Mouse (Mus musculus): ENCODE measurements at regions not wholly inside any gene's neighbourhood (a gene's known extent, or its start where the extent isn't known, plus 50 kb on each side); places are given as distances from the start of the nearest gene placed in this dataset.

DNA sequence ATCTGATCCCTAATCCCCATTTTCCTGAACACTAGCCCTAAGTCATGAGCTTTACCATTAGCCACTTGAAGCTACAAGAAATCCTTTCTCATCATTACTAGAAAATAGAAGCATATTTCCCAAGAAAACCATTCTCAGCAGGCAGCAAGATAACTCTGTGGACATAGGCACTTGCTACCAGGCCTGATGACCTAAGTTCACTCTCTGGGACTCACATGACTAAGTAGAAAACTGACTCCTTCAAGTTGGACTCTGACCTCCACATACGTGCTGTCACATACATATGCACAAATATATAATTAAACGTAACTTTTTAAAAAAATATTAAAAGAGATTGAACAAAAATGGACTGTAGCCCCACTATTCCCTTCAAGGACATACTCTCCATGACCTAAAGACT lies 200.8 kb downstream of the Actr3 start:
- whole genome bisulfite sequencing = 78% methylated on average over 2 of the region's 2 CpGs
- no peaks in the 10 kb centered on the region for H3K9me3 ChIP-seq
- no peak overlapping the region for H3K27ac ChIP-seq
- no peak overlapping the region for H3K4me3 ChIP-seq
- no peaks in the 10 kb centered on the region for H3K36me3 ChIP-seq
- no peaks in the 10 kb centered on the region for H3K4me1 ChIP-seq
- H3K27me3 ChIP-seq (ENCODE audit: insufficient read depth, poor library complexity, severe bottlenecking) = no peaks in the 10 kb centered on the region
- no peak for DNase-seq (ENCODE audit: low spot score)

DNA sequence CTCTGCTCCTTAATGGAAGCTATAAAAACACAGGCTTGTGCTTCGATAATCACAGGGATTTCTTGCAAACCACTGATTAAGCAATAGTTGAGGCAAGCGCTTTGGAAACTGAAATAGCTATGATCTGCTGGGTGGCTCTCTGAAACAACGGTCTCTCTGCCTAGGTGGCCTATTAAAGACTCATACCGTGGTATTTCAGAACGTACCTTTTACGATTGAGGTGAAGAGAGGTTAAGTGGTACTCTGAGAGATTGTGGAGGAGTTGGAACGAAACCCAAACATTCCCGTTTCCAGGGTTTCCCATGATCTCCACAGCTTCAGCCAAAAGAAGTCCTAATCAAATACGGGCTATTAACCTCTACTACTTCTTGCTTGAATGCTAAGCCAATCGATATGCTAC lies 212.2 kb downstream of the Actr3 start:
- Histone ChIP-seq H3K4me1 (no peaks in the 10 kb centered on the region), H3K27ac (no peak overlapping the region), H3K9me3 (no peaks in the 10 kb centered on the region), H3K4me3 (no peak overlapping the region), H3K36me3 (no peaks in the 10 kb centered on the region), H3K27me3 (ENCODE audit: insufficient read depth, poor library complexity, severe bottlenecking) (no peaks in the 10 kb centered on the region)
- 81% methylated on average over 10 of the region's 10 CpGs for WGBS
- no peak for DNase-seq (ENCODE audit: low spot score)

DNA sequence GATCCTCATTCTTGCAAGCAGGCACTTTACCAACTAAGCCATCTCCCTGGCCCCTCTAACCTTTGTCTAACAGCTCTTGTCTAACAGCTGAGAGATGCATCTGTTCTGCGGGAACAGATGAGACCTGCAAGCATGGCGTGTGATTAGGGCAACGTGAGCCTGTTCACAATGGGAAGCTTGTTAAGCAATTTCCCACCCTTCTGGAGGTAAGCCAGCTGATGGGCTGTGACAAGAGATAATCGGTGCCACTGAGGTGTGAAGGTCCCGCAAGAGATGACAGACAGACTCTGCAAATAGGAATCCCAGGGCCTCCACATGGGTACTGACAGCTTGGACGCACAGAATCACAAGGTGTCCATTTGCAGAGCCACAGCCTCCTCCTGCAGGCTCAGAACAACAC lies 219.3 kb downstream of the Actr3 start:
- H3K27me3 ChIP-seq (ENCODE audit: insufficient read depth, poor library complexity, severe bottlenecking) = no peaks in the 10 kb centered on the region
- WGBS = 63% methylated on average over 6 of the region's 6 CpGs
- H3K27ac ChIP-seq = no peak overlapping the region
- no peak overlapping the region for H3K4me3 ChIP-seq
- H3K36me3 ChIP-seq = no peaks in the 10 kb centered on the region
- no peaks in the 10 kb centered on the region for H3K4me1 ChIP-seq
- DNase-seq (ENCODE audit: low spot score) = no peak
- no peaks in the 10 kb centered on the region for H3K9me3 ChIP-seq

GRCm38 (mm10) chr1:125187091-125187490 lies 248.4 kb downstream of the Actr3 start:
- H3K9me3 ChIP-seq = no peaks in the 10 kb centered on the region
- no peak overlapping the region for H3K27ac ChIP-seq
- no peaks in the 10 kb centered on the region for H3K4me1 ChIP-seq
- 86% methylated on average over 1 of the region's 1 CpGs for WGBS
- H3K27me3 ChIP-seq (ENCODE audit: insufficient read depth, poor library complexity, severe bottlenecking) = no peaks in the 10 kb centered on the region
- H3K4me3 ChIP-seq = no peak overlapping the region
- no peak for DNase-seq (ENCODE audit: low spot score)
- no peaks in the 10 kb centered on the region for H3K36me3 ChIP-seq

DNA sequence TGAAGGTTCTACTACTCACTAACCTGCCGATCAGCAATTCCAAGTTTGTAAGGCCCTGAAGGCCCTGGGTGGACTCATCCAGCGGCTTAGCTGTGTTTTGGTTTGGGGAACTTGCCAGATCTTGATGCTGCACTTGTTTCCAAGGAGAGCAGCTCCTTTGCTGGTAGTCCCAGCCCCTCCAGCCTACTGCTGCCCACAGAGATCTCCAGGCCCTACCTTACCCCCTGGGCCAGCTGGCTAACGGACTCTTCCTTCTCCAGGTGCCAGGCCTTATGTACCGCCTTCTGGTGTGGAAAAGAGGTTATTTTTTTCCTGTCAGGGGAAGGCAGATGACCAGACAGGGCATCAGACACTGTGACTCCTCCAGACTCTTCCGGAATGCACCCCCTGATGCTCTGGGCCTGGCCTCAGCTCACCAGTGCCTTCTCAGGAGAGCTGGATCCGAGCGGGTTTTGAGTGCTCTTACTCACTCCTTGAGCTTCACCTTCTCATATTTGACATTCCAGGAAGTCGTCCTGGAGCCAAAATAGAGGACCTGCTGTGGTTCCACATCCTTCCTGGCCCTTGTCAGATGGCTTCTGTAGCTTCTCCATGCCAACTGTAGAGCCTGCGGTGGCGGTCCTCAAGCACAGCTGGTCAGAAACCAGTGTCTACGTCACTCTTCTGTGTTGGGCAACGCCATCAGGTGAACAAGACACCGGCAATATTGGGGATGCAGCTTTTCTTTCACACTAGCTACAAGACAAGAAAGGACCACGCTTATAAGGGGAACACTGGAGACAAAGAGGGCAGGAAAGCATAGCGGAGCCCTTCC lies 259.2 kb downstream of the Actr3 start:
- DNase-seq (ENCODE audit: low spot score) = no peak
- no peak overlapping the region for H3K4me3 ChIP-seq
- WGBS = 82% methylated on average over 15 of the region's 15 CpGs
- no peak overlapping the region for H3K27ac ChIP-seq
- H3K9me3 ChIP-seq = no peaks in the 10 kb centered on the region
- no peaks in the 10 kb centered on the region for H3K27me3 ChIP-seq (ENCODE audit: insufficient read depth, poor library complexity, severe bottlenecking)
- H3K4me1 ChIP-seq = no peaks in the 10 kb centered on the region
- no peaks in the 10 kb centered on the region for H3K36me3 ChIP-seq

GRCm38 (mm10) chr1:125174725-125175124 lies 260.8 kb downstream of the Actr3 start:
- H3K36me3 ChIP-seq = no peaks in the 10 kb centered on the region
- no peak overlapping the region for H3K4me3 ChIP-seq
- DNase-seq (ENCODE audit: low spot score) = no peak
- no peak overlapping the region for H3K27ac ChIP-seq
- no peaks in the 10 kb centered on the region for H3K9me3 ChIP-seq
- H3K27me3 ChIP-seq (ENCODE audit: insufficient read depth, poor library complexity, severe bottlenecking) = no peaks in the 10 kb centered on the region
- WGBS = 86% methylated on average over 13 of the region's 13 CpGs
- no peaks in the 10 kb centered on the region for H3K4me1 ChIP-seq

DNA sequence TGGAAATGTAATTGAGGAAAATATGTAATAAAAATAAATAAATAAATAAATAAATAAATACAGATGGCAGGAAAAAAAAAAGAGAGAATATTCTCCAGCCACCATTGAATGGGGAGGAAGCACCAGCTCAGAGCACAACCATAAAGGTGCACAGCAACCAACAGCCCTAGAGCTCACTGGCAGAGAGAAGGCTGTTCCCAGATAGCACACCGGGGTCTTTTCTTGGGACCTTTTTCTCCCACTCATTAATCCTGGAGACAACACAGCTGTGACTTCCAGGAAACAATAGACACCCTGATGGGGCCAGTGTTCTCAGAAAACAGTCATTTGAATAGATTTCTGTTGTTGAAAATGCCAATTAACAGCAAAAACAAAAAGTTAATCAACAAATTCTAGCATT lies 263.1 kb downstream of the Actr3 start:
- no peak overlapping the region for H3K27ac ChIP-seq
- no peak for DNase-seq (ENCODE audit: low spot score)
- H3K4me1 ChIP-seq = no peaks in the 10 kb centered on the region
- no peak overlapping the region for H3K4me3 ChIP-seq
- H3K36me3 ChIP-seq = no peaks in the 10 kb centered on the region
- H3K9me3 ChIP-seq = no peaks in the 10 kb centered on the region
- 69% methylated on average over 1 of the region's 1 CpGs for WGBS
- H3K27me3 ChIP-seq (ENCODE audit: insufficient read depth, poor library complexity, severe bottlenecking) = no peaks in the 10 kb centered on the region

DNA sequence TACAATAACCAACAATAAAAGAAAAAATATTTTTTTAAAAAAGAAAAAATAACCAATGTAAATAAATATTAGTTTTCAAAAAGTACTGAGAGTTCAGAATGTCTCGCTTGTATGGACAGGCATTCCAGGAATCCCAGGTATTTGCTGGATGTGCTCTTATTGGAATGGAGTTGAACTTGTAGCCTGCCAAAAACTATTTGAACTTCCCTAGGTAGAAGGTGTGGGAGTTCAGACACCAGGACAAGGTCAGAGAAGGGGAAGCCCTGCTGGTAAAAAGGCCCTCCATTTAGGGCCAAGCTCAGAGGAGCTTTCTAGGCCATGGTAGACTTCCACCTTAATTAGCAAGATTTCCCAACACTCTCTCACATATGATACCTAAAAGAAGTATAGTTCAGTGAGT lies 270.3 kb downstream of the Actr3 start:
- no peak for DNase-seq (ENCODE audit: low spot score)
- Histone ChIP-seq H3K9me3 (peaks cover 3% of the 10 kb centered on the region; the same call in 1 of the 2 replicates), H3K4me1 (no peaks in the 10 kb centered on the region), H3K36me3 (no peaks in the 10 kb centered on the region), H3K27me3 (ENCODE audit: insufficient read depth, poor library complexity, severe bottlenecking) (no peaks in the 10 kb centered on the region), H3K27ac (no peak overlapping the region), H3K4me3 (no peak overlapping the region)
- WGBS = 78% methylated on average over 1 of the region's 1 CpGs

DNA sequence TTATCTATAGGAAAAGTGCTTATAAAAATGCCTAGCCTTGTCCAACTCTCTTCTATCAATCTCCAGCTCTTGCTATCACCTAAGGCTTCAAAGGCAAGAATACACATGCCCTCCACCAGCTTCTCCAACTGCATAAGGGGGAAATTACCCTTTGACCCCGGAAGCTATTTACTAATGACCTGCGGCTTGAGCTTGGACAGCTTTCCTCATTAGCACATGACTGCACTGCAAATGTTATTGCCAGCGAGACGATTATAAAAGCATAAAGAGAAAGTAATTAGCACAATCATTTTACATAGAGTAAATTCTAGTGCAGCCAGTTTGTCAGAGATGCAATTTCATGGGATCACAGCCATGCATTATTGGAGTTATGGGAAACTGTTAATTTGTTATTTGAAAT lies 277.0 kb downstream of the Actr3 start:
- DNase-seq (ENCODE audit: low spot score) = no peak
- Histone ChIP-seq H3K27me3 (ENCODE audit: insufficient read depth, poor library complexity, severe bottlenecking) (no peaks in the 10 kb centered on the region), H3K4me1 (no peaks in the 10 kb centered on the region), H3K4me3 (no peak overlapping the region), H3K36me3 (no peaks in the 10 kb centered on the region), H3K27ac (no peak overlapping the region), H3K9me3 (peaks cover 3% of the 10 kb centered on the region; the same call in 1 of the 2 replicates)
- WGBS = 88% methylated on average over 4 of the region's 4 CpGs

GRCm38 (mm10) chr1:125156093-125156492 lies 279.4 kb downstream of the Actr3 start:
- Histone ChIP-seq H3K27ac (no peak overlapping the region), H3K4me3 (no peak overlapping the region), H3K4me1 (no peaks in the 10 kb centered on the region), H3K27me3 (ENCODE audit: insufficient read depth, poor library complexity, severe bottlenecking) (no peaks in the 10 kb centered on the region), H3K9me3 (no peaks in the 10 kb centered on the region), H3K36me3 (no peaks in the 10 kb centered on the region)
- DNase-seq (ENCODE audit: low spot score) = no peak
- 93% methylated on average over 2 of the region's 2 CpGs for WGBS

GRCm38 (mm10) chr1:125149817-125150216 lies 285.7 kb downstream of the Actr3 start:
- Histone ChIP-seq H3K27ac (no peak overlapping the region), H3K27me3 (ENCODE audit: insufficient read depth, poor library complexity, severe bottlenecking) (no peaks in the 10 kb centered on the region), H3K4me3 (no peak overlapping the region), H3K4me1 (no peaks in the 10 kb centered on the region), H3K9me3 (no peaks in the 10 kb centered on the region), H3K36me3 (no peaks in the 10 kb centered on the region)
- DNase-seq (ENCODE audit: low spot score) = no peak

GRCm38 (mm10) chr1:125123861-125124260 lies 311.7 kb downstream of the Actr3 start:
- no peak overlapping the region for H3K27ac ChIP-seq
- no peak overlapping the region for H3K4me3 ChIP-seq
- no peaks in the 10 kb centered on the region for H3K27me3 ChIP-seq (ENCODE audit: insufficient read depth, poor library complexity, severe bottlenecking)
- H3K36me3 ChIP-seq = no peaks in the 10 kb centered on the region
- no peaks in the 10 kb centered on the region for H3K9me3 ChIP-seq
- 70% methylated on average over 3 of the region's 3 CpGs for WGBS
- no peak for DNase-seq (ENCODE audit: low spot score)
- no peaks in the 10 kb centered on the region for H3K4me1 ChIP-seq

DNA sequence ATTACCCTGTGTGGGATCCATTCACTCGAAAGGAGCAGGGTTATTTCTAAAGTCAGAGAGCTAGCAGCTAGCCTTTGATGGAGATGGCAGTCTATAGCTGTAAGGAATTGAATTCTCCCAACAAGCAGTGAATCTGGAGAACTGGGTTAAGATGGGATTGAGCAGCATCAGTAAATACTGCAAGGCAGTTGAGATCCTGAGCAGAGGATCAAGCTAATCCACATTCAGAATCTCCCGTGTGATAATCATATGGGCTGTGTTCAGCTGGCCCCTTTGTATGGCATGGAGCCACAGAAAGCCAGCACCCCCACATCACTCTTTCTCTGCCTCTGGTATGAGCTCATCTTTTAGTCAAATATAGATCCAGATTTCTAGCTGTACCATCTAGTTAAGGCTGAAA lies 334.9 kb downstream of the Actr3 start:
- no peak for DNase-seq (ENCODE audit: low spot score)
- 0 out of 2 replicates have a peak, but pooled peaks cover 3% of the 10 kb centered on the region for H3K9me3 ChIP-seq
- 78% methylated on average over 2 of the region's 2 CpGs for WGBS

DNA sequence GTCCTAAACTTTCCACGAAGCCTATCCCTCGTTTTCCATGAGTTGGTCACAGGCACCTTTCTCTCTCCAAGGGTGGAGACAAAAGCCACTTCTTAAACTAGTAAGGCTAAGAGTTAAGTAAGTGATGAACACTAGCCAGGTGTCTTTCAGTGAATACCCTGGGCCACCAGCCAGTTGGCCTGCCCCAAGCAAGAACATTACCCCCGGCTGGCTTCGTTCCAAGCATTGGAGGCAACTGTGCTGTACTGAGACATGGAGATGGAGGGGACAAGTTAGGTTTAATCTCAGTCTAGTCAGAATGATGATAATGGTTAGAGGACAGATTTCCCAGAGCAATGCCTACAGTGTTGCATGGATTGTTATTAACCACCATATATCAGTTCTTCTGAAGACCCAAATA lies 350.6 kb downstream of the Actr3 start:
- 79% methylated on average over 4 of the region's 4 CpGs for WGBS
- Histone ChIP-seq H3K27ac (no peak overlapping the region), H3K27me3 (ENCODE audit: insufficient read depth, poor library complexity, severe bottlenecking) (no peaks in the 10 kb centered on the region), H3K9me3 (peaks cover 4% of the 10 kb centered on the region; the same call in 1 of the 2 replicates), H3K4me1 (no peaks in the 10 kb centered on the region), H3K4me3 (no peak overlapping the region), H3K36me3 (no peaks in the 10 kb centered on the region)
- DNase-seq (ENCODE audit: low spot score) = no peak

More for the DNA sequence above, 334.9 kb downstream of the Actr3 start:
- H3K36me3 ChIP-seq = no peaks in the 10 kb centered on the region
- H3K4me3 ChIP-seq = no peak overlapping the region
- H3K27me3 ChIP-seq (ENCODE audit: insufficient read depth, poor library complexity, severe bottlenecking) = no peaks in the 10 kb centered on the region
- no peaks in the 10 kb centered on the region for H3K4me1 ChIP-seq
- no peak overlapping the region for H3K27ac ChIP-seq

Data from heart, embryonic 10.5 days (tissue).